Mouse (Mus musculus) CD4-positive helper T cell, adult 2 months (primary cell): ENCODE data around the gene Arhgap15.

Source experiments
- DNase-seq: peaks from one replicate; pipeline ENCODE4 v3.0.0-alpha.2; 2012; ENCODE audit warnings: low read depth, missing footprints, low spot score

Gene Arhgap15

GRCm38 (mm10) chr2:43782157-43782556 lies 33.5 kb downstream of the Arhgap15 start:
- no peak for DNase-seq

GRCm38 (mm10) chr2:43783759-43784735 lies 35.4 kb downstream of the Arhgap15 start:
- DNase-seq = no peak

GRCm38 (mm10) chr2:43786101-43786500 lies 37.5 kb downstream of the Arhgap15 start:
- DNase-seq = no peak

GRCm38 (mm10) chr2:43787141-43787540 lies 38.5 kb downstream of the Arhgap15 start:
- no peak for DNase-seq

GRCm38 (mm10) chr2:43788484-43788883 lies 39.9 kb downstream of the Arhgap15 start:
- DNase-seq = no peak

GRCm38 (mm10) chr2:43790049-43790693 lies 41.5 kb downstream of the Arhgap15 start:
- no peak for DNase-seq

- DNase-seq = no peak
Observed at GRCm38 (mm10) chr2:43791575-43791974, 43.0 kb downstream of the Arhgap15 start.

GRCm38 (mm10) chr2:43793105-43793504 lies 44.5 kb downstream of the Arhgap15 start:
- no peak for DNase-seq

- DNase-seq = peak; percentile 51
Observed at GRCm38 (mm10) chr2:43794700-43795099, 46.1 kb downstream of the Arhgap15 start.

GRCm38 (mm10) chr2:43796448-43796847 lies 47.8 kb downstream of the Arhgap15 start:
- DNase-seq = no peak

GRCm38 (mm10) chr2:43805960-43806744 lies 57.5 kb downstream of the Arhgap15 start:
- no peak for DNase-seq

GRCm38 (mm10) chr2:43815896-43816787 lies 67.5 kb downstream of the Arhgap15 start:
- no peak for DNase-seq

GRCm38 (mm10) chr2:43816788-43817581 lies 68.4 kb downstream of the Arhgap15 start:
- DNase-seq = no peak

- no peak for DNase-seq
Observed at GRCm38 (mm10) chr2:43835931-43836330, 87.3 kb downstream of the Arhgap15 start.

- no peak for DNase-seq
Observed at GRCm38 (mm10) chr2:43841644-43842043, 93.0 kb downstream of the Arhgap15 start.

GRCm38 (mm10) chr2:43851195-43851594 lies 102.6 kb downstream of the Arhgap15 start:
- peak; percentile 21 for DNase-seq

GRCm38 (mm10) chr2:43862709-43863108 lies 114.1 kb downstream of the Arhgap15 start:
- DNase-seq = no peak

- peak; percentile 75 for DNase-seq
Observed at GRCm38 (mm10) chr2:43902403-43902973, 153.9 kb downstream of the Arhgap15 start.

- no peak for DNase-seq
Observed at GRCm38 (mm10) chr2:43907496-43907895, 158.9 kb downstream of the Arhgap15 start.

- DNase-seq = no peak
Observed at GRCm38 (mm10) chr2:43914104-43914503, 165.5 kb downstream of the Arhgap15 start.
